Mouse (Mus musculus) G1E (cell line): Measurements from ENCODE around the gene Gm36864. TPM values are rescaled to one million over a fixed set of nuclear protein-coding genes. Genes with fewer than 3 reads are reported as not detected.
"Not testable (repeated sequence)": the region's sequence is repeated elsewhere in the genome, so short reads cannot be mapped to it uniquely, and the experiment has no call there.

Experiments
- ATAC-seq: 2 replicates; pipeline ENCODE4 v1.8.0; 2016; ENCODE audit warnings: mild to moderate bottlenecking; ENCODE audit not compliant: insufficient number of reproducible peaks, poor library complexity, low FRiP score, severe bottlenecking; ENCODE audit errors: extremely low read depth
- DNase-seq: peaks from one replicate; pipeline ENCODE4 v3.0.0; 2012; ENCODE audit warnings: low spot score
- H3K27me3 ChIP-seq: 2 replicates; pipeline ENCODE4 v1.6.1; 2012; ENCODE audit warnings: mild to moderate bottlenecking, low read length, inconsistent platforms; ENCODE audit not compliant: insufficient read depth
- H3K36me3 ChIP-seq: replicated peaks from 2 replicates; pipeline ENCODE3; 2012; ENCODE audit warnings: mild to moderate bottlenecking, inconsistent platforms
- H3K4me1 ChIP-seq: 2 replicates; pipeline ENCODE4 v1.6.1; 2012; ENCODE audit warnings: low read depth, low read length, inconsistent platforms, mixed read lengths; ENCODE audit not compliant: insufficient read depth
- H3K4me3 ChIP-seq: 2 replicates; pipeline ENCODE4 v1.5.1; 2012; ENCODE audit warnings: low read depth, mild to moderate bottlenecking, inconsistent platforms, low read length, moderate library complexity, mixed read lengths
- H3K9me3 ChIP-seq: replicated peaks from 2 replicates; pipeline ENCODE4 v1.6.1; 2012; ENCODE audit warnings: inconsistent platforms
- CTCF ChIP-seq: IDR thresholded peaks from 2 replicates; pipeline ENCODE4 v1.5.1; 2012; ENCODE audit warnings: low read depth, low read length, inconsistent platforms, mixed read lengths
- GATA1 ChIP-seq: IDR thresholded peaks from 2 replicates; pipeline ENCODE4 v1.6.1; 2012; ENCODE audit warnings: borderline replicate concordance, low read length, inconsistent platforms, mixed read lengths
- GATA2 ChIP-seq: IDR thresholded peaks from 2 replicates; pipeline ENCODE4 v1.6.1; 2012; ENCODE audit warnings: low read depth, low read length, inconsistent platforms, borderline replicate concordance
- POLR2AphosphoS5 ChIP-seq: IDR thresholded peaks from 2 replicates; pipeline ENCODE4 v1.6.1; 2012; ENCODE audit warnings: low read depth, low read length, inconsistent platforms; ENCODE audit not compliant: insufficient replicate concordance
- TAL1 ChIP-seq: conservative IDR thresholded peaks from 2 replicates; pipeline ENCODE4 v1.6.1; 2012; ENCODE audit warnings: low read depth, low read length, inconsistent platforms, mixed read lengths
- polyA plus RNA-seq: library from polyadenylated mRNA; stranded (reverse); fragments of >175 nt; gene quantifications from 2 replicates; pipeline ENCODE4 v1.2.3, GENCODE M21; 2012
- total RNA-seq, 2 experiments: library from RNA; stranded (forward) in 1 of 2; stranded (reverse) in 1 of 2; fragments of 200-1000 nt in 1 of 2; fragments of >200 nt in 1 of 2; fragmentation: Nextera tagmentation in 1 of 2; gene quantifications; 2 replicates each; pipeline ENCODE4 v1.2.3; 2014 to 2017

The Gm36864 gene
- total and polyA plus RNA-seq, 3 experiments: 0.22 TPM; not detected in 2

GRCm38 (mm10) chr7:44215645-44216044, 20.3 kb upstream of the Gm36864 start, which contains the start of gene Klk1b5:
Gene Klk1b5, plus strand, starts transcription at chr7:44215945.
- Histone ChIP-seq H3K27me3 (peaks cover 8% of the 10 kb centered on the region), H3K4me1 (no peaks in the 10 kb centered on the region), H3K4me3 (no peak within 1 kb of the TSS), H3K9me3 (no peaks in the 10 kb centered on the region), H3K36me3 (no peaks in the 10 kb centered on the region)
- ATAC-seq (no peak), DNase-seq (no peak)
- TF ChIP-seq TAL1 (no peak), CTCF (no peak), GATA2 (no peak), GATA1 (no peak), POLR2AphosphoS5 (no peak)

- not testable (repeated sequence) for ATAC-seq, DNase-seq, H3K4me1 ChIP-seq, H3K36me3 ChIP-seq, H3K9me3 ChIP-seq, H3K4me3 ChIP-seq
- peaks cover 13% of the 10 kb centered on the region; the same call in 1 of the 2 replicates for H3K27me3 ChIP-seq
These were observed 14.4 kb upstream of the Gm36864 start for GRCm38 (mm10) chr7:44221601-44222000.

- not testable (repeated sequence) for H3K4me1 ChIP-seq, H3K9me3 ChIP-seq, DNase-seq, H3K4me3 ChIP-seq, H3K36me3 ChIP-seq, ATAC-seq
- peaks cover 19% of the 10 kb centered on the region; the same call in 1 of the 2 replicates for H3K27me3 ChIP-seq
These were observed 13.6 kb upstream of the Gm36864 start for GRCm38 (mm10) chr7:44222335-44222734.

GRCm38 (mm10) chr7:44225076-44225475, 10.9 kb upstream of the Gm36864 start, which contains the start of gene Klk1:
Gene Klk1, plus strand, starts transcription at chr7:44225360.
- no peak for ATAC-seq
- H3K9me3 ChIP-seq: no peaks in the 10 kb centered on the region
- DNase-seq: no peak
- H3K36me3 ChIP-seq: no peaks in the 10 kb centered on the region
- H3K27me3 ChIP-seq: peaks cover 24% of the 10 kb centered on the region
- no peak within 1 kb of the TSS for H3K4me3 ChIP-seq
- TF ChIP-seq CTCF (no peak), GATA2 (no peak), TAL1 (no peak)
- no peaks in the 10 kb centered on the region for H3K4me1 ChIP-seq

GRCm38 (mm10) chr7:44239913-44240312, 3.9 kb downstream of the Gm36864 start:
- DNase-seq (no peak), ATAC-seq (no peak)
- Histone ChIP-seq H3K36me3 (peaks cover 3% of the 10 kb centered on the region), H3K9me3 (no peaks in the 10 kb centered on the region), H3K27me3 (peaks cover 37% of the 10 kb centered on the region), H3K4me1 (peaks cover 3% of the 10 kb centered on the region), H3K4me3 (no peak overlapping the region)
- TF ChIP-seq CTCF (no peak), POLR2AphosphoS5 (no peak), GATA1 (no peak), GATA2 (no peak), TAL1 (no peak)

- peaks cover 34% of the 10 kb centered on the region for H3K27me3 ChIP-seq
- ATAC-seq (no peak), DNase-seq (no peak)
- no peak overlapping the region for H3K4me3 ChIP-seq
- peaks cover 5% of the 10 kb centered on the region for H3K36me3 ChIP-seq
- peaks cover 11% of the 10 kb centered on the region for H3K4me1 ChIP-seq
- TF ChIP-seq POLR2AphosphoS5 (no peak), CTCF (no peak), TAL1 (no peak), GATA2 (no peak), GATA1 (no peak)
- H3K9me3 ChIP-seq: no peaks in the 10 kb centered on the region
These were observed 4.7 kb downstream of the Gm36864 start for GRCm38 (mm10) chr7:44240712-44241111.

GRCm38 (mm10) chr7:44241163-44241562, 5.2 kb downstream of the Gm36864 start:
- no peak for TF ChIP-seq TAL1
- no peak for TF ChIP-seq POLR2AphosphoS5
- TF ChIP-seq CTCF: no peak
- no peak for ATAC-seq

GRCm38 (mm10) chr7:44244080-44244479, 8.1 kb downstream of the Gm36864 start:
- no peak for TF ChIP-seq GATA2
- TF ChIP-seq GATA1: no peak
- no peak for TF ChIP-seq CTCF
- no peak for TF ChIP-seq TAL1
- no peak for TF ChIP-seq POLR2AphosphoS5
- ATAC-seq (no peak), DNase-seq (no peak)
- Histone ChIP-seq H3K4me1 (peaks cover 22% of the 10 kb centered on the region), H3K27me3 (peaks cover 15% of the 10 kb centered on the region), H3K9me3 (no peaks in the 10 kb centered on the region), H3K4me3 (no peak overlapping the region), H3K36me3 (peaks cover 19% of the 10 kb centered on the region)

More at GRCm38 (mm10) chr7:44241163-44241562, 5.2 kb downstream of the Gm36864 start:
- Histone ChIP-seq H3K4me1 (peaks cover 11% of the 10 kb centered on the region), H3K4me3 (no peak overlapping the region), H3K9me3 (no peaks in the 10 kb centered on the region), H3K27me3 (peaks cover 30% of the 10 kb centered on the region), H3K36me3 (peaks cover 5% of the 10 kb centered on the region)
- DNase-seq: no peak
